Mouse (Mus musculus): Measurements from ENCODE around the gene Pgm1. TPM values are rescaled to one million over a fixed set of nuclear protein-coding genes. Genes with fewer than 3 reads are reported as not detected.

Pgm1 gene
- 10 to 100 TPM; 58.6 to 62.7 TPM for total RNA-seq (2021)

DNA sequence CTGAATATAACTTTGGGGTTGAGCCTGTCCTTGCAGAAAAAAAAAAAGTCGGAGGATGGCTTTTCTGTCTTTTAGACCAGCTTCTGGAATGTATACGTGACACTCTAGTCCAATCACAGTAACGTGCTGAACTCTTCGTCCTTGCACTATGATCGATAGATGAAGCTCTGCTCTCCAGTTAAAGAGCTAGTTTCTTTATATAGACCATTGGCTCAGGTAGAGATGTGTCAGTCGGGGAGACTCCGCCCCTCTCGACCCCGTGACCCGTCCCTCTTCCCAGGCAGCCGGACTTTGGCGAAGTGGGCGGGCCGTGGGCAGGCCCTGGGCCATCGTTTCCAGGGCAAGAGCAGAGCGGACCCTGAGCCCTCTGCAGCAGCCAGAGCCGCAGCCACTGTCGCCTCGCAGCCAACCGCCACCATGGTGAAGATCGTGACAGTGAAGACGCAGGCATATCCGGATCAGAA lies at the start of gene Pgm1:
Gene Pgm1 (plus strand): TSS at position 266 of the 464 bp plus-strand sequence.
- no peak for DNase-seq

GRCm38 (mm10) chr4:99881882-99882281 lies 47.3 kb upstream of the Pgm1 start:
- DNase-seq, result peak in 1 of 2 experiments; percentile 8

- DNase-seq, result no peak
Observed at GRCm38 (mm10) chr4:99882405-99882804, 46.8 kb upstream of the Pgm1 start.

- DNase-seq, result no peak
Observed at GRCm38 (mm10) chr4:99913894-99914451, 15.2 kb upstream of the Pgm1 start.

DNA sequence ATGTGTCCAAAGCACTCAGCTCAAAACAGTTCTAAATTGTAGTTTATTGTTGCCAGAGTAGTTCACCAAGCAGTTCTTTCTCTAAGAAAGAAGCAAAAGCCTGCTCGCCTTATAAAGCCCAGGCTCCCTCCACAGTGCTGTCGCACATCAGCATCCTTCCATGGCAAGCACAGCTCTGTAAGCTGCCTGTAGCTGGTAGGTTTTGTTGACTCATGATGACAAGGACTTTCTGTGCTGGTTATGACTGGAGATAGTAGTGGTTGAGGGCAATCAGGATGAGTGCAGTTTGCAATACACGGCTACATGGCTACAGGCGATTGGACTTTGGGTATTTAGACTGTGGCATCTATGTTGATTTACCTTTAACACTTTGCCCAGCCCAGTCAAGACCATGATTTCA lies 2.8 kb upstream of the Pgm1 start:
- no peak for DNase-seq

- no peak for DNase-seq
Observed at GRCm38 (mm10) chr4:99928521-99928920, 693 bp upstream of the Pgm1 start.

DNA sequence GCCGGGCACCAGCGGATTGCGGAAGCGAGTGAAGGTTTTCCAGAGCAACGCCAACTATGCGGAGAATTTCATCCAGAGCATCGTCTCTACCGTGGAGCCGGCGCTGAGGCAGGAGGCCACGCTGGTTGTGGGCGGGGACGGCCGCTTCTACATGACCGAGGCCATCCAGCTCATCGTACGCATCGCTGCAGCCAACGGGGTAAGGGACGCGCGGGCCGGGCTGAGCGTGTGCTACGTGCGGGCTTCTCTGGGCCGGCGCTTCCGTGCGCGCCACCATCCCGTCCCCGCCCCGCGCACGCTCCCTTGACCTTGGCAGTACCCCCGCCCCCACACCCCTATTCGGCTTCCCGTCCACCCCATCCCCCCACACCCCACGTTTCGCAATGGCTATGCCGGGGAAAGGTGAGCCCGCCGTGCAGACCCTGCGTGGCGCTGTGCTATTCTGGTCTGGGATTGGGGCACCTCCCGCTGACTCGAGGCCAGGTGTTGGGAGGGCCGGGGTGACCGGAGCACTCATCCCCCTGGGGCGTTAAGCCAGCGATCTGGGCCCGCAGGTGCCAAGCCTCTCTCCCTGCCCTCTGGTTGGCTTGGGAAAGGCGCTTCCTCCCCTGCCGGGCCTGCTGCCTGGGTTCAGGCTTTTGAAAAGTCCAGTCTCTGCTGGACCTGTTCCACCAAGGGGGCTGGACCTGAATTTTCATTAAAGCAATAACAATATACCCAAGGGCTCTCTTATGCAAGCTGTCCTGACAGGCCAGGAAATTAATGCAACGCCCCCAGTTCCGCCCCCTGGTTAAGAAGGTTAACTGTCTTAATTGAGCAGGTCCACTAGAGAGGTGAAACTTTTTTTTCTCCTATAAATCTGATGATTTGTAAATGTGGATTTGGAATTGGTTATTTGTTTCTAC lies 651 bp downstream of the Pgm1 start, which contains the start of gene Itgb3bp:
Gene Itgb3bp (minus strand): TSS at position 201 of the 905 bp plus-strand sequence.
- peak; percentile 74 to 81 for DNase-seq

GRCm38 (mm10) chr4:99930518-99931239 lies 1.5 kb downstream of the Pgm1 start:
- DNase-seq, result no peak

DNA sequence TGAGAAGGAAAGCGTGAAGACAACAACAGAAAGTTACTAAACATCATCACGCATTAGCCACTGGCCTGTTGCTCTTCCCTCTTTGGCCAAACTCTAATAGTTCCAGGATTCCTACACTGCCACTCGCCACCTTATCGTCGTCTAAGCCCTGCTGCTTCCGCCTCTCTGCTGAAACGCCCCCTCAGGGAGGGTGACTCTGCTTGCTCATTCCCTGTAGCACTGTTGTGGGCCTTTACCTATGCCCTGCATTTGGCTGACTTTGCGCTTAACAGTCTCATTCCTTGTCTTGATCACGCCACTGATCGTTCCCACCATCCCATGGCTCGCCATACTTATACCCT lies 2.0 kb downstream of the Pgm1 start:
- no peak for DNase-seq

GRCm38 (mm10) chr4:99931807-99932206 lies 2.6 kb downstream of the Pgm1 start:
- no peak for DNase-seq

DNA sequence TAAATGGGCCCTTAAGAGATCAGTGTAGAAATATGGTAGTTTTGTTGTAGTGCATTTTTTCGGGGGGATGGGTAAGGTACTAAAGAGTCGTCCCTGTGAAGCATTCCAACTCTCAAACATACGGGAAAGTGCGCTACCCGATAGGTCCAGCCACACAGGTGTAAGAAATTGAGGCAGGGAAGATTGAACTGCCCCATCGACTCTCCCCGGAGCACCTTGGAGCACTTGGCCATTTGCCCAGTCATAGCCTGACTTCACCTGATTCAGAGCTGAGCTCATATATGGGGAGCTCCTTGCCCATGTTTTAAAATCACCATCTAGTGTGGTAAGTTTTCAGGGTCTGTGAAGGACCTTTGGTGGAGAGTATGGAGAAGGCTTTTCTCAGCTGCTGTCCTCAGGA lies 5.6 kb downstream of the Pgm1 start:
- no peak for DNase-seq

GRCm38 (mm10) chr4:99936278-99936677 lies 7.1 kb downstream of the Pgm1 start:
- DNase-seq, result no peak

DNA sequence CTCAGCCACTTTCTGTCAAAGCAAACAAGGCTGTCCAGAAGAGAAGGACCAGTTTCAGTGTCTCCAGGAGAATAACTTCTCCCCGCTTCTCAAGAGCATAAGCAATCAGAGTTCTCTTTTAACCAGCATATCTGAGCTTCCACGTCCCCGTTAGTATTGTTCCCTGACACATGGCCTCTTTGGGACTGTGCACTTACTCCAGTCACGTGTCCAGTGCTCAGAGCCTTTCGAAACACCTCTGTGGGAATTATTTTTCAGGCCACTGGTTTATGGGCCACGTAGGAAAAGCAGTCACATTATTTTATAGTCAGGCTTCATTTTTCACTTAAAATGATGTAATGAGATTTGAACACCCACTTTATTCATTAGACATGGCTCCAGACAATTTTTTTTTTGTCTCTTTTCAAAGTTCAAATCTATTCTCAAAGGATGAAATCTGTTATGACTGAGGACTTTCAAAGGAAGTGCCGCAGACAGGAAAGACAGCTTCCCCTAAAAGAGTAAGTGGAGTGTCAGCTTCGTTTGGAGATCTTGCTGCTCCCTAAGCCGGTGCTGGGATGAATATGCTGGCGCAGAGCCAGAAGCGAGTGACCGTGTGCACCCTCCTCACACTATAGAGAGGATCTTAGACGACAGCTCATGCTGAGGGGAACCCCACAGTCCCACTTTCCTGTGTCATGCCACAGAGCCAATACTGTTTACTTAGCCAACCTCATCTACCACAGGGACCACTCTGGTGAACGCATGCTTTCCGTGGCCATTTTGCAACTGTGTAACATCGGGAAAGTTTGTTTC lies 10.7 kb downstream of the Pgm1 start:
- DNase-seq, result no peak

DNA sequence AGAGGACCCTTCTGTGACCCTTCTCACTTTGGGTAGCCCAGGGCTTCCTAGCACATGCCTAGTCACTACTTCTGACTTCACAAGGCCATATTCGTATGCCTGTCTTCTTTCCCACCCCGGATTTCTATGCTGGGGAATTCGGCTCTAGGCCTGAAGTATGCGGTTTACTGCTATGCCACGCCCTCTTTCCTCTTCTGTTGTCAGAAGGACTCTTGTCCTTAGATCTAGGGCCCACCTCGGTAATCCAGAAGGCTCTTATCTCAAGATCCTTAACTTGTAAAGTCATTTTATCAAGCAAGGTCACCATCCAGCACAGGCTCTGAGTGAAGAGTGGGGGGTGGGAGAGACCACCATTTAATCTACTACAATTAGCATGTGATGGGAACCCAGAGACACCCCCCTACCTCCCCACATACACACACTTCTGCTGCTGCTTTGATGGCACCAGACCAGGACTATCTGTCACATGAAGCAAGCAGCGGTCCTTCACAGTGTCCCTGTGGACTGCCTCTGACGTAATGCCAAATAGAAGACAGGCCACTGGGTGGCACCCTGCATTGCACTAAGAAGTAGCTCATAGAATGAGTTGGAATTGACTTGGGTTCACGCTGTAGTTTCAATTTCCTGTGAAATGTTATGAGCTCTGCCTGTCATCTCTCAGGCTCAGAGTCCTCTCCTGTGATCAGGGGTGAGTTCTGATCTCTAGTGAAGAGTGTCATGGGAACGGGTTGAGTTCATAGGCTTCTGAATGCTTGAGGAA lies 12.6 kb downstream of the Pgm1 start:
- DNase-seq, result no peak

- no peak for DNase-seq
Observed at GRCm38 (mm10) chr4:99944606-99945005, 15.4 kb downstream of the Pgm1 start.

- DNase-seq, result no peak
Observed at GRCm38 (mm10) chr4:99945011-99945410, 15.8 kb downstream of the Pgm1 start.

DNA sequence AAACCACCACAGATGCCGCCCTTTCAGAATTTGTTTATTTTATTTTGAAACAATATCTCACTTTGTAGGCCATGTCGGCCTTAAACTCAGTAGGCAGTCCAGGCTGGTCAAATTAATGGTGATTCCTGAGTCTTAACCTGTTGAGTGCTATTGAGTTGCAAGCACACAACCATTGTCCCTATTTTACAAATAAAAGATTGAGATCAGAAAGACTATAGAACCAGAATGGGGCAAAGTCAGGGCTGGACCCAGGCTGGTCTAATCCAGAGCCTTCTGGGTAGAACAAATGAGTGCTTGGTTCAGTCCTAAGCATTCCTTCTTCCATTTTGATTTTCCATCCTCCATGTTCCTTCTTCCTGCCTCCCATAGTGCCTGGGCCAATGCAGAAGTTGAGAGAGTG lies 17.3 kb downstream of the Pgm1 start:
- no peak for DNase-seq

GRCm38 (mm10) chr4:99947192-99947591 lies 18.0 kb downstream of the Pgm1 start:
- no peak for DNase-seq

- no peak for DNase-seq
Observed at GRCm38 (mm10) chr4:99947896-99948295, 18.7 kb downstream of the Pgm1 start.

GRCm38 (mm10) chr4:99953904-99954303 lies 24.7 kb downstream of the Pgm1 start:
- DNase-seq, result no peak

DNA sequence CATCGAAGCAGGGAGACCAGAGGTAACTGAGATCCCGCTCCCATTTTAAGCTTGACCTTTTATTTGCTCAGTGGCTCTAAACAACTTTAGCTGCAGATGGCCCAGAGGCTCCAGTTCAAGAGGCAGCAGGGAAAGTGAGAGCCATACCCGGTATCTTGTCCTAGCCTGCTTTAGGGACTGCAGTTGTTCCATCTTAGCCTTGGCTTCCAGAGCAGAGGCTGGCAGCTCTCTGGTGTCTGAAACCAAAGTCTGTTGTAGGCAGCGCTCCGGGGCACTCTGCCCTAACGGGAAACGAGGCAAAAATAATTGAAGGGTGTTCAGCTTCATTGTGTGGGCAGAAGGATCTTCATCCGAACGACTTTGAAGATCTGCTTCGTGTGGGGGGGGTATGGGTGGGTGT lies 26.2 kb downstream of the Pgm1 start:
- DNase-seq, result no peak

- no peak for DNase-seq
Observed at GRCm38 (mm10) chr4:99957186-99957585, 28.0 kb downstream of the Pgm1 start.
